Mouse (Mus musculus) forebrain, embryonic 12.5 days (tissue): ENCODE results near the gene Wdr95. TPM values are rescaled to one million over a fixed set of nuclear protein-coding genes. Genes with fewer than 3 reads are reported as not detected.

Experiments used
- ATAC-seq: fragments of 200-750 bp; cut with Nextera tagmentation; 2 replicates; pipeline ENCODE4 v1.8.0; 2017; ENCODE audit warnings: moderate TSS enrichment; ENCODE audit not compliant: low FRiP score
- H3K27ac ChIP-seq: fragments of 300-500 bp; sonication (generic); 2 replicates; pipeline ENCODE4 v1.5.1; 2016; ENCODE audit warnings: mild to moderate bottlenecking
- H3K27me3 ChIP-seq: fragments of 300-500 bp; sonication (generic); 2 replicates; pipeline ENCODE4 v1.6.1; 2016; ENCODE audit warnings: mild to moderate bottlenecking
- H3K36me3 ChIP-seq: fragments of 300-500 bp; sonication (generic); replicated peaks from 2 replicates; pipeline ENCODE4 v1.6.1; 2016; ENCODE audit warnings: mild to moderate bottlenecking
- H3K4me1 ChIP-seq: fragments of 300-500 bp; sonication (generic); 2 replicates; pipeline ENCODE4 v1.6.1; 2016
- H3K4me2 ChIP-seq: fragments of 300-500 bp; sonication (generic); 2 replicates; pipeline ENCODE4 v1.6.1; 2016; ENCODE audit warnings: mild to moderate bottlenecking, moderate library complexity
- H3K4me3 ChIP-seq: fragments of 300-500 bp; sonication (generic); replicated peaks from 2 replicates; pipeline ENCODE4 v1.5.1; 2016; ENCODE audit warnings: mild to moderate bottlenecking
- H3K9ac ChIP-seq: fragments of 300-500 bp; sonication (generic); 2 replicates; pipeline ENCODE4 v1.6.1; 2016; ENCODE audit warnings: mild to moderate bottlenecking
- H3K9me3 ChIP-seq: fragments of 300-500 bp; sonication (generic); 2 replicates; pipeline ENCODE4 v1.6.1; 2016
- WGBS: fragments of 180-500 bp; shearing (Covaris S2); methylation state at CpG from one replicate; pipeline ENCODE4 v1.1.7; 2016; 5-methylcytosine and 5-hydroxymethylcytosine counted together
- polyA plus RNA-seq: library from polyadenylated mRNA; unstranded; fragments of >200 nt; fragmentation: Nextera tagmentation; extraction: Ambion mirVana; gene quantifications from 2 replicates; pipeline ENCODE4 v1.2.1, GENCODE M21; 2016

Gene Wdr95
- 0.17 and 0.68 TPM in 2 replicates for polyA plus RNA-seq

DNA sequence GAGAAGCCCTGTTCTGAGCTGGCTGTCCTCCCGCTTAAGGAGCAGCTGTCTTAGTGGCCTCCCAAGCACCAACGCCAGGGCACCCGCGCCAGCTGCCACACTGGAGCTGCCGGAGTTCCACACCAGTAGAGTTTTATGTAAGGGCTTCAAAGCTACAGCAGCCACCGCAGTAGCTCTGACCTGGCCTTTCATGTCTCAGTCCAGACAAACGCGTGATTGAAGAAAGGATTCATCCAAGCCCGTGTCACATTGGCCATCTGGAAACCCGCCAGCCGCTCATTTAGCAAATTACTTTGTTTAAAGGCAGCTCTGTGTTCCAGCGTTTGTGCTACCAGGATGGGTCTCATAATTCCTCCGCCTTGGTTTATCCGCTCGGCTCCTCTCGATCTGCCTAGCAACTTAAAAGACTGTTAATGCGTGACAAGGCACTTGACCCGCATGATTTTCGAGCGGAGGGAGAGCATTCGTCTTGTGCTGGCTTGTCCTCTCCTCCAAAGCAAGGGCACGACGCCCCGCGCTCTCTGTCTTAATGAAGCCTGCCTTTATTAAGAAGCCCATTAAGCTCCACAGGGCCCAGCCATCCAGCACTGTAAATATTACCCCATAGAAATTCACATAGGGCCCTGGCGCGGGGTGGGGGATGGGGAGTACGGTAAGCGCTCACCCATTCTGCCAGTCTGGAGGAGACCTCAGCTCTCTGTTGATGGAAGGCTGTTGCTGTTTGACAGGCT, at the start of gene Wdr95:
Gene Wdr95 (plus strand): TSS at position 681 of the 731 bp plus-strand sequence.
- no peak within 1 kb of the TSS; the same call in 1 of the 2 replicates for H3K9ac ChIP-seq
- no peak within 1 kb of the TSS for H3K4me3 ChIP-seq
- H3K9me3 ChIP-seq: no peaks in the 10 kb centered on the region
- H3K27me3 ChIP-seq: 0 out of 2 replicates have a peak, but pooled peaks cover 3% of the 10 kb centered on the region
- peak; percentile 83 for ATAC-seq
- peak within 1 kb of the TSS; percentile 32 for H3K4me2 ChIP-seq
- H3K27ac ChIP-seq: peak within 1 kb of the TSS; percentile 90
- H3K36me3 ChIP-seq: no peaks in the 10 kb centered on the region
- 12% methylated on average over 29 of the region's 29 CpGs for WGBS
- H3K4me1 ChIP-seq: peaks cover 61% of the 10 kb centered on the region

DNA sequence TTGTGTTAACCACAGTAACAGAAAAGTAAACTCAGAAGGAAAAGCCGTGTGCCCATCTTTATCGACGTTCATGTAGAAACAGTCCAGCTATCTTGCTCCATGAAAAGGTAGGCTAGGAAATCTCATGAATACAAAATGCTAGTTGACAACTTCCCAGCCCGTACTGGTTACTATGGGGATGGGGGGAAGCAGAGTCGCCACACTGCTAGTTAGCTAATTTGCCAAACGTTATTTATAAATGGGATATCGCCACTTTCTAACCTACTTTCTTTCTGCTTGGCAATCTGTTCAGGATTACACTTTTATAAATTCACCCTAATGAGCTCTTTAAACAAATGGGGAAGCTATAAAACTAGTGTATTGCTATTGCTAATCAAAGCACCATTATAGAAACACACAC, 46.6 kb upstream of the Wdr95 start:
- Histone ChIP-seq H3K9ac (no peak overlapping the region), H3K4me2 (no peak overlapping the region), H3K27ac (no peak overlapping the region), H3K36me3 (no peaks in the 10 kb centered on the region), H3K27me3 (no peaks in the 10 kb centered on the region), H3K4me3 (no peak overlapping the region), H3K9me3 (no peaks in the 10 kb centered on the region), H3K4me1 (0 out of 2 replicates have a peak, but pooled peaks cover 8% of the 10 kb centered on the region)
- ATAC-seq: no peak
- WGBS: 82% methylated on average over 7 of the region's 7 CpGs

DNA sequence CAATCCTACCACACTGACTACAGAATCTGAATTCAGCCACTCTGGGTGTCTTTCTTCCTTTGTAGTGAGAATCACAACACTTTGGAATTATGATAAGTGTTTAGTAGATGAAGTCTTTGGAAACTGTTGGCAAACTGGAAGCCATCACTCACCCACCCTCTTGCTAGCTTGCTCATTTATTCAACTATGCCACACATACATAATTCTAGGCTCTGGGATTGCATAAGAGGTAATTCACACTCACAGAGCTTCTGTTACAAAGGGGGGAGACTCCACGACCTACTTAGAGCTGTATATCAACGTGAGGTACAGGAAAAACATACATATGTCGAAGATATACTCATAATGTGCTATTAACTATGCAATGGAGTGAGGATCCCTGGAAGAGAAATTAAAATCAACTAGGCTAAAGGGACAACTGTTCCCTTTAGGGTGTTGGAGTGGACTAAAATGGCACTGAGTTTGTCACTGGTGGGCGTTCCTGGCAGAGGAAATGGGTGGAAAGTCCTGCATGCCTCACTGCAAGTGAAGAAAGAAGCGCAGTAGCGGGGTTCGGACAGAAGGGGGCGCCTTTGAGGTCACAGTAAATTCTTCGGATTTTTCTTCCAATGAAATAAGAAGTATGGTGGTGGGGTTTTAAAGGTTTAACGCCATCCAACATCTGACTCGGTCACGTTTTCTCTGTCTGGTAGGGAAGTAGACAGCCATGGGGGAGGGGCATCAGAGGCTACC, 45.0 kb upstream of the Wdr95 start:
- Histone ChIP-seq H3K27me3 (no peaks in the 10 kb centered on the region), H3K4me3 (no peak overlapping the region), H3K36me3 (no peaks in the 10 kb centered on the region), H3K4me1 (peaks cover 17% of the 10 kb centered on the region), H3K9ac (no peak overlapping the region), H3K27ac (no peak overlapping the region), H3K9me3 (no peaks in the 10 kb centered on the region), H3K4me2 (no peak overlapping the region)
- no peak for ATAC-seq
- WGBS: 72% methylated on average over 12 of the region's 12 CpGs

DNA sequence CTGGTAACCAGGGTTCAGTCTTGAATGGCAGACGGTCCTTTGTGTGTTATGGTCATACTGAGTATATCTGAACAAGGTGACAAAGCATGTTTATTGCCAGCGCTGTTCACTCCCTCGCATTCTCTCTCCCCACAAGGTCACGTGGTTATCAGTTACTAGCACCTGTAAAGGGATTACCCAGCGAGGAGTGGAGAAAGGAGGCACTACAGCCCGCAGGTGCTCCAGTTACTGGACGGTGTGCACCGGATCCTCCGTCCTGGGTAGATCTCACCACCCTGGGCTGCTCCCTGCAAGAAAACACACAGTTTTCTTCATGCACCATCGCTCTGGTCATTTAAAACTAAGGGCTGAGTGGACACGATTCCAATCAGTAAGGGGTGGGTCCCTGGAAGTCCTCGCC, 44.2 kb upstream of the Wdr95 start:
- Histone ChIP-seq H3K9ac (no peak overlapping the region), H3K27me3 (no peaks in the 10 kb centered on the region), H3K36me3 (no peaks in the 10 kb centered on the region), H3K4me3 (no peak overlapping the region), H3K27ac (0 out of 2 replicates have a peak overlapping the region, but pooled peaks have one; percentile 54), H3K9me3 (no peaks in the 10 kb centered on the region), H3K4me2 (no peak overlapping the region), H3K4me1 (peaks cover 24% of the 10 kb centered on the region)
- WGBS: 84% methylated on average over 12 of the region's 12 CpGs
- no peak for ATAC-seq

DNA sequence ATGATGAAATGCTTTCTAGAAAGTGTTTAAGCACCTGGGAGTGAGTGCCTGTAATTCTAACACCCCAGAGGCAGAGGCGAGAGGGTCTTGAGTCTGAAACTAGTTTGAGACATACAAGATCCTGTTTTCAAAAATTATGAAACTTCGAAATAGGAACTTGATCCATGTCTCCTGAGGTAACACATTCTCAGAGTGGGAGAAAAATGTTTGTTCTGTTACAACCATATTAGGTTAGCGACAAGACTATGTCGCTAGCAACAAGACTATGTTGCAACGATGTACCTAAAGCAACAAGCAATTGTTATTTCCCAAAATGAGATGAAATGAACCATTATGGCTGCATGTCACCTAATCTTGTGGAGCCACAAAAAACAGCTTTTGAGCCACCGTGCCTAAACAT, 43.0 kb upstream of the Wdr95 start:
- 92% methylated on average over 6 of the region's 6 CpGs for WGBS
- H3K36me3 ChIP-seq: no peaks in the 10 kb centered on the region
- H3K9me3 ChIP-seq: no peaks in the 10 kb centered on the region
- no peaks in the 10 kb centered on the region for H3K27me3 ChIP-seq
- no peak overlapping the region for H3K9ac ChIP-seq
- no peak overlapping the region for H3K4me3 ChIP-seq
- H3K4me2 ChIP-seq: no peak overlapping the region
- peaks cover 35% of the 10 kb centered on the region for H3K4me1 ChIP-seq
- H3K27ac ChIP-seq: no peak overlapping the region
- no peak for ATAC-seq

DNA sequence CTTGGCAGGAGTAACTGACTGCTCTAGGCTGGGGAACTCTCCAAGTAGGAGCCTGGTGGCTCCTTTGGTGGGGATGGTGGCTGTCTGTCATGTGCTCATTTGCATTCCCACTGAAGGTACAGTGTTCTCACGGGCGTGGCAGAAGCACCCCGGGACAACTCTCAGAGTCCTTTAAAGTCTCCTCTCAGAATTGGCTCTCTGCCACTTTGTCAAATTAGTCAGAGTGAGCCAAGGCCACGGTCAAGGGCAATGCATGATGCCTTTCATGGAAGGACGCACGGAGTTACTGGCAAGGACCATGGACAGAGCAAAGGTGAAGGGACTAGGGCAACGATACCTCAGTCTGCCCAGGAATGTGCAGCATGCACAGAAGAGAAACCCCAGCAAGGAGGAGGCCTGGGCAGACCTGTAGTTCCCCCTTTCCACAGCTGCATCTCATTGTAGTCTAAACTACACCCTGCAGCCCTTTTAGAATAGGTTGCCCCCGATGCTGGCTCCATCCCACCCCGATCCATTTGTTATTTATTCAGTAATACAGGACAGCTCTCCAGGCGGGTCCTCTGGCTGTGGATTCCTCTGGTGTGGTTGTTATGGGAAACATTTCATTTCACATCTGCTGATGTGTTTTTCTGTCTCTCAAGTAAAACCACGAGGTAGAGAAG, 40.0 kb upstream of the Wdr95 start:
- WGBS: 16% methylated on average over 11 of the region's 11 CpGs
- Histone ChIP-seq H3K9ac (peak overlapping the region; percentile 2; the same call in 1 of the 2 replicates), H3K4me3 (no peak overlapping the region)

DNA sequence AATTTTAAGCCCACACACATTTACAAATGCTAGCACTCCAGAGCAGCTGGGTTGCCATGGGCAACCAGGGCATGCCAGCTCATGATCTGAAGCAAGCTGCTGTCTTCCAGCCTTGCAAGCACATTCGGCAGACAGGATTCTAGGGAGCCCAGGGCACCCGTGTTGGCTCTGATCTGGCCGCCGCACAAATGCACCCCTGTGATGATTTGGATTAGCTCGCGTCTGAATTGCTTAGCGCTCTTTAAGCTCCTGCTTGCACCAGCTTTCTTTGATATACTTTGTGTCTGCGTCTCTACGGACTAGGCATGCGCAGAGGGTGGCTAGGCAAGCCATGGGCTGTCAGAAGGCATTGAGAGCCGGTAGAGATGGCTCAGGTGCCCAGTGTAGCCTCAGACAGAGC, 39.3 kb upstream of the Wdr95 start:
- no peaks in the 10 kb centered on the region for H3K9me3 ChIP-seq
- no peaks in the 10 kb centered on the region for H3K36me3 ChIP-seq
- peak overlapping the region; percentile 54 for H3K4me2 ChIP-seq
- H3K4me3 ChIP-seq: peak overlapping the region; percentile 29
- peaks cover 40% of the 10 kb centered on the region for H3K4me1 ChIP-seq
- H3K27me3 ChIP-seq: no peaks in the 10 kb centered on the region
- WGBS: 15% methylated on average over 11 of the region's 11 CpGs
- peak overlapping the region; percentile 95 for H3K27ac ChIP-seq
- peak; percentile 90 for ATAC-seq
- H3K9ac ChIP-seq: peak overlapping the region; percentile 42; the same call in 1 of the 2 replicates

More for the DNA sequence above, 40.0 kb upstream of the Wdr95 start:
- H3K9me3 ChIP-seq: no peaks in the 10 kb centered on the region
- H3K4me1 ChIP-seq: peaks cover 41% of the 10 kb centered on the region
- no peaks in the 10 kb centered on the region for H3K27me3 ChIP-seq
- peak overlapping the region; percentile 54 for H3K4me2 ChIP-seq
- H3K27ac ChIP-seq: peak overlapping the region; percentile 95
- H3K36me3 ChIP-seq: no peaks in the 10 kb centered on the region
- ATAC-seq: peak; percentile 78

DNA sequence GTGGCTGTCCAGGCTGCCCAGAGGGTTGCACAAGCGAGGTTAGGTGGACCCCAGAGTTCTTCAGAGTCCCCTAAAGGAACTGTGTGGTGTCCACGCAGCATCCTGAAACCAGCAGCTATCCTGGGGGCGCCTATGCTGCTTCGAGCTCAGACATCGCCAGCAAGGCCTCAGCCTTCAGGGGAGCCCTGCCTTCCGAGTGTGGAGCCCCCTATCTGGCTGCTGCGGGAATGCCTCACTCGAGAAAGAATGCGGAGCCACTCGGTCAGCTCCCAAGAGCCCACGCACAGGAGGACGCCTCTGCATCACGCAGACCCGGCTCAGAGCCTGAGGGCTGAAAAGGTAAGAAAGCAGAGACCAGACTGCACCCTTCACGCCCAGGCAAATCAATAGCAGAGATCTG, 38.2 kb upstream of the Wdr95 start:
- Histone ChIP-seq H3K9ac (no peak overlapping the region), H3K9me3 (no peaks in the 10 kb centered on the region)
- no peak for ATAC-seq

DNA sequence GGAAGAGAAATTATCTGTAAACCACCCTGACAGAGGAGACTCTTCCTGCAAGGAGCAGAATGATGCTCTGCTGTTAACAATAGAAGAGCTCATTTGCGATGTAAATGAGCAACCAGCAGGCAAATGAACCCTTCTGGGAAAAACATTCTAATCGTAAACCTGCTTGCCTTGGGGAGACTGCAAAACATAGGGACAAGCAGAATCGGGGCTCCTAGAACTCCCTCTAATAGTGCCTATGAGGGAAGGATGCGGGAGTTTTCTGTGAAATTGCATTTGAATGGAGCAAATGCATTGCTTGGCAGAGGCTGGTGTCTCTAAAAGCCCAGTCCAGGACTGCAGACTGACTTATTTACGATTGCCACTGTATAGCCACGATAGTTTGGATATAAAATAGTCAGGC, 32.8 kb upstream of the Wdr95 start:
- Histone ChIP-seq H3K4me2 (peak overlapping the region; percentile 8; the same call in 1 of the 2 replicates), H3K4me3 (no peak overlapping the region), H3K4me1 (peaks cover 33% of the 10 kb centered on the region), H3K9ac (no peak overlapping the region), H3K27me3 (peaks cover 1% of the 10 kb centered on the region; the same call in 1 of the 2 replicates), H3K27ac (peak overlapping the region; percentile 86), H3K36me3 (no peaks in the 10 kb centered on the region), H3K9me3 (no peaks in the 10 kb centered on the region)
- WGBS: 24% methylated on average over 6 of the region's 6 CpGs
- ATAC-seq: peak; percentile 30; the same call in 1 of the 2 replicates

More for the DNA sequence above, 38.2 kb upstream of the Wdr95 start:
- Histone ChIP-seq H3K4me1 (peaks cover 35% of the 10 kb centered on the region), H3K4me3 (no peak overlapping the region), H3K36me3 (no peaks in the 10 kb centered on the region), H3K4me2 (no peak overlapping the region), H3K27me3 (no peaks in the 10 kb centered on the region), H3K27ac (peak overlapping the region; percentile 95)
- WGBS: 68% methylated on average over 15 of the region's 15 CpGs

- no peak overlapping the region for H3K4me3 ChIP-seq
- H3K27me3 ChIP-seq: peaks cover 9% of the 10 kb centered on the region; the same call in 1 of the 2 replicates
- H3K9me3 ChIP-seq: no peaks in the 10 kb centered on the region
- H3K27ac ChIP-seq: peak overlapping the region; percentile 86
- ATAC-seq: peak; percentile 42; the same call in 1 of the 2 replicates
- no peaks in the 10 kb centered on the region for H3K36me3 ChIP-seq
- WGBS: 34% methylated on average over 12 of the region's 12 CpGs
- no peak overlapping the region for H3K9ac ChIP-seq
- H3K4me1 ChIP-seq: peaks cover 30% of the 10 kb centered on the region
- H3K4me2 ChIP-seq: no peak overlapping the region
These were observed 31.9 kb upstream of the Wdr95 start for GRCm38 (mm10) chr5:149496401-149497066.

DNA sequence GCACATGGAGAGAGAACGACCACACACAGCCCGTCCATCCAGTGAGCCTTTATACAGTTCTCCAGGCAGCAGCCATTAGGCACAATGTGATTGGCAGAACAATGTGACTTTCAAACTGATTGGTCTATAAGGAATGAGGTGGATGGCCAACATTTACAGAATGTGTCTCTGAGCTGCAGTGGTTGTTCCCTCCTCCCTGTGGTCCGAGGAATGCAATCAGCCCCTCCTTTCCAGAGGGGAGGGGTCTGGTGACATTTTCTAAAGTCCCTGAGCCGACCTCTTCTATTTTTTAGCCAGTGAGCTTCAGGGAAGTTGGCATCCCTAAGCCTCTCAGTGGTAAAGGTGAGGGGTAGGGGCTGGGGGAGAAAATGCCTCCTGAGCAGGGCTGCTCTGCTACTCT, 28.5 kb upstream of the Wdr95 start:
- Histone ChIP-seq H3K36me3 (no peaks in the 10 kb centered on the region), H3K4me3 (no peak overlapping the region), H3K9ac (no peak overlapping the region), H3K4me1 (peaks cover 30% of the 10 kb centered on the region), H3K9me3 (no peaks in the 10 kb centered on the region), H3K27ac (no peak overlapping the region), H3K4me2 (no peak overlapping the region), H3K27me3 (peaks cover 9% of the 10 kb centered on the region; the same call in 1 of the 2 replicates)
- 58% methylated on average over 4 of the region's 4 CpGs for WGBS
- no peak for ATAC-seq
